ENCODE assay signal across 10 mouse cellular contexts in genomic region chr14:50802843-50803562, GRCm38 (mm10). TPM values are rescaled to one million over a fixed set of nuclear protein-coding genes. Genes with fewer than 3 reads are reported as not detected.
DNase-seq lines count a peak whose midpoint lies in the region; ATAC-seq and TF ChIP-seq lines count a peak whose summit lies in the region.
"Had no signal": no experiment of that assay in that cellular context is flagged by ENCODE, and none has a peak within 500 bp of the region (broad histone marks: within the 10 kb centered on the region; RNA-seq: fewer than 3 reads in every experiment).

No protein-coding gene starts in this region.

- H3K4me2 ChIP-seq in heart, embryonic 12.5 days, result no peak overlapping the region
- no peak overlapping the region for H3K4me2 ChIP-seq in forebrain, embryonic 11.5 days (ENCODE audit: low read depth, low read length, severe bottlenecking)
- H3K4me2 ChIP-seq: heart, embryonic 15.5 days; midbrain, embryonic 11.5 days had no signal

- no peak overlapping the region for H3K9ac ChIP-seq in heart, embryonic 12.5 days
- H3K9ac ChIP-seq in forebrain, embryonic 11.5 days (ENCODE audit: low read length), result no peak overlapping the region
- H3K9ac ChIP-seq: heart, embryonic 15.5 days had no signal

- peak; percentile 22 for DNase-seq in heart, adult 11 months
- peak; percentile 30 for DNase-seq in lung, postnatal 10 days
- DNase-seq in lung, adult 2 months, result no peak
- peak; percentile 71 for DNase-seq in NIH3T3 (ENCODE audit: low read depth)
- DNase-seq in mesoderm, embryonic 11.5 days (ENCODE audit: low read depth, low spot score), result peak; percentile 39
- no peak for DNase-seq in urinary bladder, postnatal 25 days (ENCODE audit: low spot score)
- no peak for DNase-seq in forebrain, embryonic 11.5 days (ENCODE audit: low spot score)

- no peaks in the 10 kb centered on the region for H3K36me3 ChIP-seq in heart, embryonic 12.5 days
- H3K36me3 ChIP-seq in forebrain, embryonic 11.5 days (ENCODE audit: control insufficient read depth, insufficient read depth, low read length), result no peaks in the 10 kb centered on the region
- H3K36me3 ChIP-seq: heart, embryonic 15.5 days had no signal

- no peak overlapping the region for H3K27ac ChIP-seq in heart, embryonic 12.5 days (ENCODE audit: poor library complexity, severe bottlenecking)
- H3K27ac ChIP-seq in forebrain, embryonic 11.5 days (ENCODE audit: low read depth, low read length), result no peak overlapping the region
- H3K27ac ChIP-seq: heart, embryonic 15.5 days had no signal

- no peaks in the 10 kb centered on the region for H3K9me3 ChIP-seq in heart, embryonic 12.5 days (replicated peaks)
- no peaks in the 10 kb centered on the region for H3K9me3 ChIP-seq in forebrain, embryonic 11.5 days (ENCODE audit: control insufficient read depth, low read length)
- H3K9me3 ChIP-seq: heart, embryonic 15.5 days had no signal

- no peak for TF ChIP-seq CTCF in lung, adult 2 months (IDR thresholded peaks at IDR 0.05; ENCODE audit: insufficient read depth, low read length)

- no peak for ATAC-seq in heart, embryonic 12.5 days (ENCODE audit: insufficient number of reproducible peaks, low FRiP score)
- ATAC-seq in forebrain, embryonic 11.5 days (replicated peaks; ENCODE audit: low FRiP score), result no peak

- 57% methylated on average over 4 of the region's 4 CpGs for WGBS in heart, embryonic 12.5 days
- WGBS in lung, adult 2 months, result 61% methylated on average over 4 of the region's 4 CpGs
- 62% methylated on average over 4 of the region's 4 CpGs for WGBS in forebrain, embryonic 11.5 days

- H3K27me3 ChIP-seq in heart, embryonic 12.5 days (replicated peaks), result no peaks in the 10 kb centered on the region
- no peaks in the 10 kb centered on the region for H3K27me3 ChIP-seq in forebrain, embryonic 11.5 days (ENCODE audit: control insufficient read depth, insufficient read depth, low read length)
- H3K27me3 ChIP-seq: heart, embryonic 15.5 days had no signal

- TF ChIP-seq POLR2A in lung, adult 2 months (IDR thresholded peaks at IDR 0.05; ENCODE audit: borderline replicate concordance, extremely low read depth, low read depth, low read length), result no peak

- no peak overlapping the region for H3K4me3 ChIP-seq in heart, embryonic 12.5 days
- no peak overlapping the region for H3K4me3 ChIP-seq in lung, adult 2 months (replicated peaks; ENCODE audit: extremely low read depth, low read depth, low read length)
- H3K4me3 ChIP-seq in forebrain, embryonic 11.5 days (ENCODE audit: low read depth, low read length), result no peak overlapping the region
- H3K4me3 ChIP-seq: heart, embryonic 15.5 days had no signal

- H3K4me1 ChIP-seq in heart, embryonic 12.5 days (replicated peaks), result no peaks in the 10 kb centered on the region
- H3K4me1 ChIP-seq in lung, adult 2 months (ENCODE audit: control insufficient read depth, insufficient read depth, low read length), result no peaks in the 10 kb centered on the region; the same call in none of the 2 replicates
- no peaks in the 10 kb centered on the region for H3K4me1 ChIP-seq in forebrain, embryonic 11.5 days (replicated peaks; ENCODE audit: control insufficient read depth, insufficient read depth, low read length)

RNA-seq across cellular contexts. Expression of gene Ccnb1ip1, which starts 4.5 kb away (rescaled TPM):
- not detected in 2 replicates for polyA plus RNA-seq in heart, embryonic 12.5 days (2016; fragmentation: Nextera tagmentation; extraction: Ambion mirVana)
- polyA plus RNA-seq in lung, adult 2 months (2012; rRNA removed), result not detected in 2 replicates
- not detected in 2 replicates for polyA plus RNA-seq in forebrain, embryonic 11.5 days (2014; fragmentation: Nextera tagmentation; extraction: Ambion mirVana)
- polyA plus RNA-seq: heart, embryonic 15.5 days; midbrain, embryonic 11.5 days had no signal

RNA-seq across cellular contexts. Expression of gene Parp2, which starts 4.6 kb away (rescaled TPM):
- 40.4 and 41.2 TPM in 2 replicates for polyA plus RNA-seq in heart, embryonic 12.5 days (2016; fragmentation: Nextera tagmentation; extraction: Ambion mirVana)
- 9.6 and 17.4 TPM in 2 replicates for polyA plus RNA-seq in lung, adult 2 months (2012; rRNA removed)
- 73.9 and 87.7 TPM in 2 replicates for polyA plus RNA-seq in forebrain, embryonic 11.5 days (2014; fragmentation: Nextera tagmentation; extraction: Ambion mirVana)

RNA-seq across cellular contexts. Expression of gene Ttc5, which starts 17.7 kb away (rescaled TPM):
- 46.1 and 48.1 TPM in 2 replicates for polyA plus RNA-seq in heart, embryonic 12.5 days (2016; fragmentation: Nextera tagmentation; extraction: Ambion mirVana)
- polyA plus RNA-seq in lung, adult 2 months (2012; rRNA removed), result 22.4 and 32.2 TPM in 2 replicates
- 101 and 109 TPM in 2 replicates for polyA plus RNA-seq in forebrain, embryonic 11.5 days (2014; fragmentation: Nextera tagmentation; extraction: Ambion mirVana)

RNA-seq across cellular contexts. Expression of gene Olfr749, which starts 58.1 kb away (rescaled TPM):
- polyA plus RNA-seq in heart, embryonic 12.5 days (2016; fragmentation: Nextera tagmentation; extraction: Ambion mirVana), result not detected in 2 replicates
- not detected in 2 replicates for polyA plus RNA-seq in lung, adult 2 months (2012; rRNA removed)
- not detected in 2 replicates for polyA plus RNA-seq in forebrain, embryonic 11.5 days (2014; fragmentation: Nextera tagmentation; extraction: Ambion mirVana)
- polyA plus RNA-seq: heart, embryonic 15.5 days; midbrain, embryonic 11.5 days had no signal

Comparison
In these comparisons a context has a peak if more than half of its experiments do, and no peak if none do; other contexts are left out.
1. DNase-seq: peak in heart, adult 11 months (single experiment), lung, postnatal 10 days (single experiment), NIH3T3 (single experiment) and mesoderm, embryonic 11.5 days (single experiment); none in lung, adult 2 months (single experiment), urinary bladder, postnatal 25 days (single experiment) and forebrain, embryonic 11.5 days (single experiment).